Mouse (Mus musculus): ENCODE results near the gene Cfap65. TPM values are rescaled to one million over a fixed set of nuclear protein-coding genes. Genes with fewer than 3 reads are reported as not detected.

Gene Cfap65
- polyA plus RNA-seq, 1 experiment from 2014 or later: 0.08 TPM

GRCm38 (mm10) chr1:74894966-74895365 is 40.4 kb downstream of the Cfap65 start:
- TF ChIP-seq CTCF (IDR thresholded peaks at IDR 0.05; ENCODE audit: low read depth): peak; percentile 78
- H3K4me3 ChIP-seq (replicated peaks; ENCODE audit: low read depth, low read length): no peak overlapping the region
- H3K4me1 ChIP-seq (replicated peaks; ENCODE audit: insufficient read depth, low read length): no peaks in the 10 kb centered on the region; the same call in 1 of the 2 replicates
- H3K9me3 ChIP-seq (replicated peaks; ENCODE audit: low read length): no peaks in the 10 kb centered on the region
- peak; percentile 64 for DNase-seq (ENCODE audit: low spot score)
- H3K9ac ChIP-seq (ENCODE audit: low read depth, low read length): no peak overlapping the region
- no peaks in the 10 kb centered on the region for H3K36me3 ChIP-seq (ENCODE audit: insufficient read depth, low read length)
- no peak overlapping the region for H3K4me2 ChIP-seq (ENCODE audit: low read length)
- peaks cover 75% of the 10 kb centered on the region for H3K27me3 ChIP-seq (ENCODE audit: insufficient read depth, low read length)
- 0 out of 2 replicates have a peak, but pooled peaks have one; percentile 15 for ATAC-seq (replicated peaks; ENCODE audit: low FRiP score, low read depth)
- WGBS: 18% methylated on average over 4 of the region's 4 CpGs
- no peak overlapping the region for H3K27ac ChIP-seq

- Histone ChIP-seq H3K4me2 (ENCODE audit: low read length) (peak within 1 kb of the TSS; percentile 13), H3K4me3 (replicated peaks; ENCODE audit: low read depth, low read length) (no peak within 1 kb of the TSS), H3K27me3 (ENCODE audit: insufficient read depth, low read length) (peaks cover 65% of the 10 kb centered on the region), H3K4me1 (replicated peaks; ENCODE audit: insufficient read depth, low read length) (no peaks in the 10 kb centered on the region), H3K36me3 (ENCODE audit: insufficient read depth, low read length) (no peaks in the 10 kb centered on the region), H3K27ac (no peak within 1 kb of the TSS), H3K9me3 (replicated peaks; ENCODE audit: low read length) (no peaks in the 10 kb centered on the region), H3K9ac (ENCODE audit: low read depth, low read length) (no peak within 1 kb of the TSS)
- 2% methylated on average over 25 of the region's 25 CpGs for WGBS
- ATAC-seq (replicated peaks; ENCODE audit: low FRiP score, low read depth) (peak; percentile 37; the same call in 1 of the 2 replicates), DNase-seq (ENCODE audit: low spot score) (peak; percentile 66)
- peak; percentile 74 for TF ChIP-seq CTCF (IDR thresholded peaks at IDR 0.05; ENCODE audit: low read depth)
Observed at GRCm38 (mm10) chr1:74893134-74893855, 42.1 kb downstream of the Cfap65 start, which contains the start of gene Cryba2. TSS of gene Cryba2 (minus strand) at chr1:74893143.

- 3% methylated on average over 39 of the region's 39 CpGs for WGBS
- H3K27ac ChIP-seq: no peak overlapping the region
- H3K36me3 ChIP-seq (ENCODE audit: insufficient read depth, low read length): no peaks in the 10 kb centered on the region
- H3K4me3 ChIP-seq (replicated peaks; ENCODE audit: low read depth, low read length): no peak overlapping the region
- TF ChIP-seq CTCF (IDR thresholded peaks at IDR 0.05; ENCODE audit: low read depth): no peak
- H3K9me3 ChIP-seq (replicated peaks; ENCODE audit: low read length): no peaks in the 10 kb centered on the region
- DNase-seq (ENCODE audit: low spot score): no peak
- peaks cover 60% of the 10 kb centered on the region for H3K27me3 ChIP-seq (ENCODE audit: insufficient read depth, low read length)
- 0 out of 2 replicates have a peak overlapping the region, but pooled peaks have one; percentile 13 for H3K4me2 ChIP-seq (ENCODE audit: low read length)
- no peaks in the 10 kb centered on the region for H3K4me1 ChIP-seq (replicated peaks; ENCODE audit: insufficient read depth, low read length)
- ATAC-seq (replicated peaks; ENCODE audit: low FRiP score, low read depth): no peak
- no peak overlapping the region for H3K9ac ChIP-seq (ENCODE audit: low read depth, low read length)
Observed at GRCm38 (mm10) chr1:74892351-74893133, 42.9 kb downstream of the Cfap65 start.

- Histone ChIP-seq H3K4me2 (ENCODE audit: low read length) (no peak overlapping the region), H3K9me3 (replicated peaks; ENCODE audit: low read length) (no peaks in the 10 kb centered on the region), H3K4me3 (replicated peaks; ENCODE audit: low read depth, low read length) (no peak overlapping the region), H3K27ac (no peak overlapping the region), H3K27me3 (ENCODE audit: insufficient read depth, low read length) (peaks cover 58% of the 10 kb centered on the region), H3K4me1 (replicated peaks; ENCODE audit: insufficient read depth, low read length) (no peaks in the 10 kb centered on the region), H3K36me3 (ENCODE audit: insufficient read depth, low read length) (no peaks in the 10 kb centered on the region), H3K9ac (ENCODE audit: low read depth, low read length) (no peak overlapping the region)
- WGBS: 0% methylated on average over 2 of the region's 8 CpGs
- DNase-seq (ENCODE audit: low spot score) (peak; percentile 73), ATAC-seq (replicated peaks; ENCODE audit: low FRiP score, low read depth) (no peak)
- TF ChIP-seq CTCF (IDR thresholded peaks at IDR 0.05; ENCODE audit: low read depth): no peak
Observed at GRCm38 (mm10) chr1:74891513-74891912, 43.9 kb downstream of the Cfap65 start.

GRCm38 (mm10) chr1:74885369-74886042 is 49.9 kb downstream of the Cfap65 start, which contains the start of gene Fev:
TSS of gene Fev (minus strand) at chr1:74885419.
- no peak for TF ChIP-seq CTCF (IDR thresholded peaks at IDR 0.05; ENCODE audit: low read depth)
- Histone ChIP-seq H3K9me3 (replicated peaks; ENCODE audit: low read length) (no peaks in the 10 kb centered on the region), H3K36me3 (ENCODE audit: insufficient read depth, low read length) (no peaks in the 10 kb centered on the region), H3K27me3 (ENCODE audit: insufficient read depth, low read length) (peaks cover 75% of the 10 kb centered on the region), H3K9ac (ENCODE audit: low read depth, low read length) (no peak within 1 kb of the TSS), H3K4me3 (replicated peaks; ENCODE audit: low read depth, low read length) (peak within 1 kb of the TSS; percentile 26), H3K27ac (no peak within 1 kb of the TSS), H3K4me1 (replicated peaks; ENCODE audit: insufficient read depth, low read length) (peaks cover 5% of the 10 kb centered on the region; the same call in 1 of the 2 replicates), H3K4me2 (ENCODE audit: low read length) (peak within 1 kb of the TSS; percentile 53)
- WGBS: under 1% methylated on average over 39 of the region's 43 CpGs
- DNase-seq (ENCODE audit: low spot score) (no peak), ATAC-seq (replicated peaks; ENCODE audit: low FRiP score, low read depth) (no peak)

All from kidney, postnatal 0 days (tissue).